Mouse (Mus musculus): ENCODE data around the gene Ptk7.

- TF ChIP-seq CTCF (IDR thresholded peaks at IDR 0.05; ENCODE audit: control insufficient read depth, insufficient read depth, low read length) (no peak), POLR2A (IDR thresholded peaks at IDR 0.05; ENCODE audit: borderline replicate concordance, control insufficient read depth, low read depth, low read length) (no peak)
These were observed 4.7 kb downstream of the Ptk7 start for GRCm38 (mm10) chr17:46624598-46624997.
